Mouse (Mus musculus): ENCODE data around the gene Thbs4. TPM values are rescaled to one million over a fixed set of nuclear protein-coding genes. Genes with fewer than 3 reads are reported as not detected.

Gene Thbs4
- total and polyA plus RNA-seq, 2 experiments from 2014 or later = 13.4 to 15.3 TPM

DNA sequence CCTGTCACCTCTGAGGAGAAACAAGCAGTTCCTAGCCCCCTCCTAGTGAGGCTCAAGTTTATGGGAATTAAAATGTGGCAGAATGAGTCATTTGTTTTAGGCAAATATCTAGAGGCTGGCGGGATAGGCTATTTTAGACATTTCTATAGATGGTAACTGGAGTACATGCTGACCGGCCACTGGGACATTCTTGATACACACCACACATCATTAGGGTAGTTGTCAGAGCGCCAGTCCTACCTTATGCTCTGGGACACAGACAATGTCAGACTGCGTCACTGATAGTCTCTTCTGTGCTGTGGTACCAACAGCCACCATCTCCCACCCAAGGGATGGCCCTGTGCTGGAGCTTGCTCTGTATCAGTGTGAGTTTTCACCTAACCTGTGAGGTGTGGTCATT lies 35.5 kb downstream of the Thbs4 start:
- no peaks in the 10 kb centered on the region for H3K9me3 ChIP-seq (replicated peaks; ENCODE audit: control insufficient read depth, low read length)
- H3K9ac ChIP-seq (replicated peaks; ENCODE audit: low read depth, low read length) = no peak overlapping the region
- H3K4me3 ChIP-seq (ENCODE audit: low read depth, low read length) = no peak overlapping the region
- TF ChIP-seq CTCF (IDR thresholded peaks at IDR 0.05; ENCODE audit: low read depth) (no peak), EP300 (IDR thresholded peaks at IDR 0.05; ENCODE audit: low read depth) (no peak)
- 38% methylated on average over 4 of the region's 4 CpGs for WGBS
- peaks cover 17% of the 10 kb centered on the region for H3K4me1 ChIP-seq (ENCODE audit: control insufficient read depth, insufficient read depth)
- DNase-seq (ENCODE audit: low spot score) = peak; percentile 59
- peak; percentile 64 for ATAC-seq (ENCODE audit: insufficient read depth, low read depth)
- no peak overlapping the region for H3K4me2 ChIP-seq (ENCODE audit: low read depth, low read length)
- no peaks in the 10 kb centered on the region for H3K36me3 ChIP-seq (replicated peaks; ENCODE audit: control insufficient read depth, insufficient read depth, low read length)
- peak overlapping the region; percentile 57; the same call in 1 of the 2 replicates for H3K27ac ChIP-seq (ENCODE audit: low read depth)
- H3K27me3 ChIP-seq (ENCODE audit: control insufficient read depth, insufficient read depth, low read length) = no peaks in the 10 kb centered on the region

DNA sequence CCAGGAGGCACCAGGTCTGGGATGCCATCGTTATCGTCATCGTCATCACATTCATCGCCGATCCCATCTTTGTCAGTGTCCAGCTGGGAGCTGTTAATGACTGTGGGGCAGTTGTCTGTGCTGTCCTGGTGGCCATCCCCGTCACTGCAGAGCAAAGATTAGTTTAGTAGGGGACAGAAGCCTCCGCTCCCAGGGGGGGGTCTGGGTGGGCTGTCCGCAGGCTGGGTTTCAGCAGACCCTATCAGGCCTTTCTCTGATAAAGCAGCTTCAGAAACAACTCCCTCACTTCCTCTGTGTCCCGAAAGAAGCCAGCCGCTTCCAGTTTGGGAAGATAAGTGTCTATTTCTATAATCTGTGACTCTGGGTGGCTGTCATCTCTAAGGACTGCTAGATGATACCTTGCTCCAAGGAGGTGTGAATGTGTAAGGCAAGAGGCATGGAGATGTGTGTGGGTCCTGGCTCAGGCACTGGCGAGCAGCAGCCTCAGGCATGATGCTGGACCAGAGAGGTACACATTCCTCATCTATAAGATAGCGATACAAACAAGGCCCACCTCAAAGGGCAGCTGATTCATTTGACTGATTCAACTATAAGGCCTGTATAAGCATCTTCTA lies 36.5 kb downstream of the Thbs4 start:
- TF ChIP-seq EP300 (IDR thresholded peaks at IDR 0.05; ENCODE audit: low read depth) = no peak
- 0 out of 2 replicates have a peak, but pooled peaks have one; percentile 14 for TF ChIP-seq CTCF (IDR thresholded peaks at IDR 0.05; ENCODE audit: low read depth)
- 17% methylated on average over 12 of the region's 12 CpGs for WGBS
- no peak overlapping the region for H3K9ac ChIP-seq (replicated peaks; ENCODE audit: low read depth, low read length)
- ATAC-seq (ENCODE audit: insufficient read depth, low read depth) (peak; percentile 45; the same call in 1 of the 2 replicates), DNase-seq (ENCODE audit: low spot score) (no peak)
- H3K27me3 ChIP-seq (ENCODE audit: control insufficient read depth, insufficient read depth, low read length) = no peaks in the 10 kb centered on the region
- H3K4me3 ChIP-seq (ENCODE audit: low read depth, low read length) = no peak overlapping the region
- H3K4me2 ChIP-seq (ENCODE audit: low read depth, low read length) = 0 out of 2 replicates have a peak overlapping the region, but pooled peaks have one; percentile 10
- no peaks in the 10 kb centered on the region for H3K9me3 ChIP-seq (replicated peaks; ENCODE audit: control insufficient read depth, low read length)
- H3K27ac ChIP-seq (ENCODE audit: low read depth) = 0 out of 2 replicates have a peak overlapping the region, but pooled peaks have one; percentile 13
- H3K4me1 ChIP-seq (ENCODE audit: control insufficient read depth, insufficient read depth) = peaks cover 17% of the 10 kb centered on the region
- no peaks in the 10 kb centered on the region for H3K36me3 ChIP-seq (replicated peaks; ENCODE audit: control insufficient read depth, insufficient read depth, low read length)

DNA sequence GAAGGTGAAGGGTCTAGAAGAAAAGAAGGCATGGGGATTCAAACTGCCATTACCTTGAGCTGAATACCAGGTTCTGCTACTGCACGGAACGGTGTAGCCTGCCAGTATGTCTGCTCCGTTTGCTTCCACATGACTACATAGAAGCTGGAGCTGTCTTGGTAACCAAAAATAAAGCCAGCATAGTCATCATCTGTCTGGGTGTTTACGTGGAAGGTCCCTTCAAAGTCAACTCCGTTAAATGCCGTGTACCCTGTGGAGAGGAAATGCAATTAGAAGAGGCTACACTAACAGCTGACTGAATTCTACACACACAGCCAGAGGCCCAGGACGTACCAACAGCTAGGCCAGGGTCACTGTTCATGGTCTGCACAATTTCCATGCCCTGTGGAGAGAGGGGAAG lies 39.6 kb downstream of the Thbs4 start:
- no peak for ATAC-seq (ENCODE audit: insufficient read depth, low read depth)
- H3K27me3 ChIP-seq (ENCODE audit: control insufficient read depth, insufficient read depth, low read length) = no peaks in the 10 kb centered on the region
- no peaks in the 10 kb centered on the region for H3K36me3 ChIP-seq (replicated peaks; ENCODE audit: control insufficient read depth, insufficient read depth, low read length)
- WGBS = 66% methylated on average over 7 of the region's 7 CpGs
- H3K9ac ChIP-seq (replicated peaks; ENCODE audit: low read depth, low read length) = no peak overlapping the region
- H3K9me3 ChIP-seq (replicated peaks; ENCODE audit: control insufficient read depth, low read length) = no peaks in the 10 kb centered on the region
- H3K4me2 ChIP-seq (ENCODE audit: low read depth, low read length) = no peak overlapping the region
- peaks cover 17% of the 10 kb centered on the region for H3K4me1 ChIP-seq (ENCODE audit: control insufficient read depth, insufficient read depth)
- no peak overlapping the region for H3K27ac ChIP-seq (ENCODE audit: low read depth)
- no peak overlapping the region for H3K4me3 ChIP-seq (ENCODE audit: low read depth, low read length)
- TF ChIP-seq EP300 (IDR thresholded peaks at IDR 0.05; ENCODE audit: low read depth) (no peak), CTCF (IDR thresholded peaks at IDR 0.05; ENCODE audit: low read depth) (no peak)
- no peak for DNase-seq (ENCODE audit: low spot score)

DNA sequence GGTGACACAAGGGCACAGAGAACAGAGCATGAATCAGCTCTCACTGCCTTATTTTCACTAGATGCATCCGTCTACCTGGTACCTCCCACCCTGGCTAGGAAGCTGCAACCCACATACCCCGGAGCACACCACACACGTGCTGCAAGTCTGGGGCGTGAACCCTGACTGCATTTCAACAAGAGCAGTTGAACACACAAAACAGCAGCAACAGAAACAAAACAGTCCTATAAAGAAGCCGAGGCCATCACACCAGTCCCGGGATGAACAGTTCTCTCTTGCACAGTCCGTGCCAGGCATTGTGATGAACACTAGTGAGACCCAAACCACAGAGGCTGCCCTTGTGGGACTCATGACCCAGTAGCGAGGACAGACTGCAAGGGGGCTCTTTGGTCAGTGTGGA lies 40.9 kb downstream of the Thbs4 start:
- H3K9ac ChIP-seq (replicated peaks; ENCODE audit: low read depth, low read length) = no peak overlapping the region
- TF ChIP-seq CTCF (IDR thresholded peaks at IDR 0.05; ENCODE audit: low read depth) (no peak), EP300 (IDR thresholded peaks at IDR 0.05; ENCODE audit: low read depth) (no peak)
- peaks cover 14% of the 10 kb centered on the region for H3K4me1 ChIP-seq (ENCODE audit: control insufficient read depth, insufficient read depth)
- H3K27me3 ChIP-seq (ENCODE audit: control insufficient read depth, insufficient read depth, low read length) = no peaks in the 10 kb centered on the region
- no peak overlapping the region for H3K27ac ChIP-seq (ENCODE audit: low read depth)
- H3K4me3 ChIP-seq (ENCODE audit: low read depth, low read length) = no peak overlapping the region
- H3K9me3 ChIP-seq (replicated peaks; ENCODE audit: control insufficient read depth, low read length) = no peaks in the 10 kb centered on the region
- H3K4me2 ChIP-seq (ENCODE audit: low read depth, low read length) = no peak overlapping the region
- 90% methylated on average over 8 of the region's 8 CpGs for WGBS
- ATAC-seq (ENCODE audit: insufficient read depth, low read depth) (no peak), DNase-seq (ENCODE audit: low spot score) (no peak)
- H3K36me3 ChIP-seq (replicated peaks; ENCODE audit: control insufficient read depth, insufficient read depth, low read length) = no peaks in the 10 kb centered on the region

DNA sequence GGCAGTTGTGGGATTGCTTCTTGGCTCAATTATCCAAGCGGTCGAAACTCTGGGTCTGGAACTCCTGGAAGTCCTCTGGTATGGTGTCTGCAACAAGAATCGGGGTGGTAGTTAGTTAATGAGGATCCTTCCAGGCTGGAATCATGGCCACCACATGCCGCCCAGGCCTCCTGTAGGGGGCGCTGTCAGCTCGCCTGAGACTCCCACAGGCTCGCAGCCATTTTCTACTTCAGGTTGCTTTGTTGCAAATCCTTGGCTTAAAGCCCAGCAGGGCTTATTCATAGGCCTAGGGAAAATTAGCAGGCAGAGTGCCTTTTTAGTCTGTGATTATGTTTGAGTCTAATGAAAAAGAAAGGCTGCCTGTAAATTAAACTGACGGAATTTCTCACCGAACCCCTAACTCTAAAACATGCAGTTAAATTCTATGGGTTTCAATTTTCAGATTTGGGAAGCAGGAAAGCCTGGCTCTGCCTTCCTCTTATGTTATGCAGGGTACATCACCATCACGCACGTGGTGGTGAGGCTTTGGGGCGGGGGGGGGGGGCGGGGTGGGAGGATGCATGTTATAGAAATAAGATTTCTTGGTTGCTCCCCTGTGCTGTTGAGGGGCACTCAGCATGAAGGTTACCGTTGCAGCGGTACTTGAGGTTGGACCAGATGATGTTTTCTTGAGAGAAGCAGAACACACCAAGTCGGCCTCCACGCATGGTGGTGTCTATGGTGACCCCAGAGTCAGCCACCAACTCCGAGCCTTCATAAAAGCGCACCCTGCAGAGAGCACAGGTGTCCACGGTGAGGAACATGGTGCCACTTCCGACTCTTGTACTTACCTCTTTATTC lies 42.7 kb downstream of the Thbs4 start:
- H3K9ac ChIP-seq (replicated peaks; ENCODE audit: low read depth, low read length) = no peak overlapping the region
- peak overlapping the region; percentile 46; the same call in 1 of the 2 replicates for H3K4me2 ChIP-seq (ENCODE audit: low read depth, low read length)
- no peaks in the 10 kb centered on the region for H3K36me3 ChIP-seq (replicated peaks; ENCODE audit: control insufficient read depth, insufficient read depth, low read length)
- peak; percentile 83 for ATAC-seq (ENCODE audit: insufficient read depth, low read depth)
- 60% methylated on average over 21 of the region's 21 CpGs for whole genome bisulfite sequencing
- no peak overlapping the region for H3K4me3 ChIP-seq (ENCODE audit: low read depth, low read length)
- H3K27me3 ChIP-seq (ENCODE audit: control insufficient read depth, insufficient read depth, low read length) = no peaks in the 10 kb centered on the region
- H3K9me3 ChIP-seq (replicated peaks; ENCODE audit: control insufficient read depth, low read length) = no peaks in the 10 kb centered on the region
- TF ChIP-seq CTCF (IDR thresholded peaks at IDR 0.05; ENCODE audit: low read depth) = peak; percentile 90
- TF ChIP-seq EP300 (IDR thresholded peaks at IDR 0.05; ENCODE audit: low read depth) = no peak
- DNase-seq (ENCODE audit: low spot score) = peak; percentile 89
- H3K4me1 ChIP-seq (ENCODE audit: control insufficient read depth, insufficient read depth) = no peaks in the 10 kb centered on the region
- H3K27ac ChIP-seq (ENCODE audit: low read depth) = peak overlapping the region; percentile 70
